Mouse (Mus musculus): ENCODE measurements around the gene Vmn2r29. TPM values are rescaled to one million over a fixed set of nuclear protein-coding genes. Genes with fewer than 3 reads are reported as not detected.

The Vmn2r29 gene
- polyA plus RNA-seq, 1 experiment from 2014 or later = 1.1 TPM

- 0 out of 2 replicates have a peak, but pooled peaks have one; percentile 5 for ATAC-seq (ENCODE audit: low read depth)
- H3K9me3 ChIP-seq (ENCODE audit: control insufficient read depth, low read length) = no peaks in the 10 kb centered on the region
- H3K27ac ChIP-seq (replicated peaks; ENCODE audit: low read depth, low read length) = no peak overlapping the region
- no peak overlapping the region for H3K9ac ChIP-seq (ENCODE audit: low read depth, low read length)
- H3K4me1 ChIP-seq (ENCODE audit: control insufficient read depth, insufficient read depth, low read length) = peaks cover 4% of the 10 kb centered on the region; the same call in 1 of the 2 replicates
- no peaks in the 10 kb centered on the region for H3K27me3 ChIP-seq (replicated peaks; ENCODE audit: control insufficient read depth, insufficient read depth, low read length)
- H3K4me3 ChIP-seq (ENCODE audit: low read depth, low read length) = peak overlapping the region; percentile 55
- 38% methylated on average over 13 of the region's 13 CpGs for WGBS
- peaks cover 8% of the 10 kb centered on the region for H3K36me3 ChIP-seq (ENCODE audit: control insufficient read depth, insufficient read depth, low read length)
- peak overlapping the region; percentile 47 for H3K4me2 ChIP-seq (ENCODE audit: low read depth, low read length)
- DNase-seq (ENCODE audit: low spot score) = no peak
Measured at GRCm38 (mm10) chr7:7187417-7188190, 59.5 kb downstream of the Vmn2r29 start.

- no peak overlapping the region for H3K27ac ChIP-seq (replicated peaks; ENCODE audit: low read depth, low read length)
- H3K4me2 ChIP-seq (ENCODE audit: low read depth, low read length) = no peak overlapping the region
- H3K27me3 ChIP-seq (replicated peaks; ENCODE audit: control insufficient read depth, insufficient read depth, low read length) = no peaks in the 10 kb centered on the region
- peaks cover 25% of the 10 kb centered on the region for H3K36me3 ChIP-seq (ENCODE audit: control insufficient read depth, insufficient read depth, low read length)
- DNase-seq (ENCODE audit: low spot score) = peak; percentile 43
- 47% methylated on average over 1 of the region's 1 CpGs for WGBS
- peak; percentile 22; the same call in 1 of the 2 replicates for ATAC-seq (ENCODE audit: low read depth)
- no peaks in the 10 kb centered on the region for H3K9me3 ChIP-seq (ENCODE audit: control insufficient read depth, low read length)
- peaks cover 4% of the 10 kb centered on the region; the same call in 1 of the 2 replicates for H3K4me1 ChIP-seq (ENCODE audit: control insufficient read depth, insufficient read depth, low read length)
- no peak overlapping the region for H3K9ac ChIP-seq (ENCODE audit: low read depth, low read length)
- no peak overlapping the region for H3K4me3 ChIP-seq (ENCODE audit: low read depth, low read length)
Measured at GRCm38 (mm10) chr7:7185897-7186296, 61.2 kb downstream of the Vmn2r29 start.

Other genes with a start within 250 kb of the Vmn2r29 start
- gene Zfp954, start 125.8 kb downstream of the Vmn2r29 start, polyA plus RNA-seq (2014; fragmentation: Nextera tagmentation; extraction: Ambion mirVana) = 11.5 and 13.5 TPM in 2 replicates
- gene Zfp773, start 110.6 kb downstream of the Vmn2r29 start, polyA plus RNA-seq (2014; fragmentation: Nextera tagmentation; extraction: Ambion mirVana) = 0.85 and 1.1 TPM in 2 replicates
- gene Zfp418, start 76.0 kb downstream of the Vmn2r29 start, polyA plus RNA-seq (2014; fragmentation: Nextera tagmentation; extraction: Ambion mirVana) = 2.8 TPM in 2 replicates
- 7.2 and 8.7 TPM in 2 replicates for gene Zfp772, start 37.3 kb downstream of the Vmn2r29 start, polyA plus RNA-seq (2014; fragmentation: Nextera tagmentation; extraction: Ambion mirVana)
- 3.7 and 5.0 TPM in 2 replicates for gene Gm45844, start 31.0 kb upstream of the Vmn2r29 start, polyA plus RNA-seq (2014; fragmentation: Nextera tagmentation; extraction: Ambion mirVana)
- gene Clcn4, start 53.5 kb upstream of the Vmn2r29 start, polyA plus RNA-seq (2014; fragmentation: Nextera tagmentation; extraction: Ambion mirVana) = 49.5 and 50.7 TPM in 2 replicates
- gene Vmn2r30, start 90.3 kb upstream of the Vmn2r29 start, polyA plus RNA-seq (2014; fragmentation: Nextera tagmentation; extraction: Ambion mirVana) = not detected in 2 replicates
- gene Gm45783, start 127.2 kb upstream of the Vmn2r29 start, polyA plus RNA-seq (2014; fragmentation: Nextera tagmentation; extraction: Ambion mirVana) = not detected in 2 replicates
- not detected in 2 replicates for gene Vmn2r31, start 152.4 kb upstream of the Vmn2r29 start, polyA plus RNA-seq (2014; fragmentation: Nextera tagmentation; extraction: Ambion mirVana)
- not detected in 2 replicates for gene Vmn2r32, start 232.7 kb upstream of the Vmn2r29 start, polyA plus RNA-seq (2014; fragmentation: Nextera tagmentation; extraction: Ambion mirVana)